Mouse (Mus musculus): ENCODE results near the gene Gss.
"Not testable (repeated sequence)": the region's sequence is repeated elsewhere in the genome, so short reads cannot be mapped to it uniquely, and the experiment has no call there.

Gss gene

DNA sequence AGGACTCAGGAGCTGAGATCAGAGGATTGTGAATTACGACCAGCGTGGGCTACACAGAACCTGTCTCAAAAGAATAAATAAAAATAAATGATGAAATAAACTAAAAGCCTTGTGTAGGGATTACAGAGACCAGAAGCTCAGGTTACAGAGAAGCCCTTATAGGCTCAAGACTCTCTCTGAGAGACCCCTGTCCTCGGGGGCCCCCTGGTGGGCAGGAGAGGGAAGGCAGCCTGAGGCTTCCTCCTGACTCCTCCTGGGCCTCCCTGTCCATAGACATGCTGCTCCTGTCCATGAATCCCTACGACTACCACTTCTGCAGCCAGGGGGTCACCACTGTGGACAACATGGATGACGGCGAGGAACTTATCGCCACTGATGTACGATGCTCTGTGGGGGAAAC, 27.2 kb upstream of the Gss start:
- peak; percentile 57 for DNase-seq (ENCODE audit: low read depth, low spot score)

DNA sequence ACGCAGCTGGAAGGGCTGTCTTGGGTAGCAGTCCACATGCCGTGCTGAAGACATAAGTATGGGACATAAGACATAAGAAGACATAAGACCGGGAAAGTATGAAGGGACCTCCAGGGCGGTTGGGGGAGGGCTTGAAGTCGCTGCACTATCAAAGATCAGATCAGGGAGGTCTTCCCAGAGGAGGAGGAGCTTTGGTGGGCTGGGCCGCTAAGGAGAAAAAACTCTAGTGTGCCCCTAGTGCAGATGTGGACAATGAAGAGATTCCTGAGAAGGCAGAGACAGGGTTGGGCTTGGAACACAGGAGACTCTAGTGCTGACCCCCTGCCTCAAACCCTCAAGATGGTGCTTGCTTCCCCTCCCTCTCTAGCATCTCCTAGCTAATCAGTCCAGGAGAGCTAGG, 24.4 kb upstream of the Gss start:
- no peak for DNase-seq (ENCODE audit: low read depth, low spot score)

DNA sequence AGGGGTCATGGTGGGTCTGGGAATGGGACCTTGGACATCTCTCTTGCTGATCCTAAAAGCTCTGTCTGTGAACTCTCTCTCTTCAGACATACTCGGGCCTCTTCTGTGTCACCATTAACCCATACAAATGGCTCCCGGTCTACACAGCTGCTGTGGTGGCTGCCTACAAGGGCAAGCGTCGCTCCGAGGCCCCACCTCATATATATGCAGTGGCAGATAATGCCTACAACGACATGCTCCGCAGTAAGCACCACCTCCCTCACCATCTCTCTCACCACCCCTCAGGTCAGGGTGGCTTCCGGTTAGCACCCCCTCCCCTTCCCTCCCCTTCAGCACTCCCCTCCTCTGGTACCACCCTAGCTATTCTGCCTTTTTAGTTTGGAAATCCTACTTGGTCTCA, 21.3 kb upstream of the Gss start:
- DNase-seq (ENCODE audit: low read depth, low spot score): no peak

DNA sequence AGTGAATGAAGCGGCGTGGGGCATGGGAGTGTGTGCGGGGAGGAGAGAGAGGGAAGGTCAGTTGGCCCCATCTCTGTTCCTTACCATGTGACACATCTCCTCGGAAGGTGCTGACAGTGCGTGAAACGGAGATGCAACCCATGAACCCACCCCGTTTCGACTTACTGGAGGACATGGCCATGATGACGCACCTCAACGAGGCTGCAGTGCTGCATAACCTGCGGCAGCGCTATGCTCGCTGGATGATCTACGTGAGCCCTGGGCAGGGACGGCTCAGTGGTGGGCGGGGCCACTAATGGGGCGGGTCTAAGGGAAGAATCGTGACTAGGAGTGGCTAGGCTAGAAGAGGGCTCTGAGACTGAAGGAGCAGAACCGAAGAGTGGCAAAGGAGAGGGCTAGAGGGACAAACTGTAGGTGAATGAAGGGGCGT, 20.7 kb upstream of the Gss start:
- DNase-seq (ENCODE audit: low read depth, low spot score): peak; percentile 52

DNA sequence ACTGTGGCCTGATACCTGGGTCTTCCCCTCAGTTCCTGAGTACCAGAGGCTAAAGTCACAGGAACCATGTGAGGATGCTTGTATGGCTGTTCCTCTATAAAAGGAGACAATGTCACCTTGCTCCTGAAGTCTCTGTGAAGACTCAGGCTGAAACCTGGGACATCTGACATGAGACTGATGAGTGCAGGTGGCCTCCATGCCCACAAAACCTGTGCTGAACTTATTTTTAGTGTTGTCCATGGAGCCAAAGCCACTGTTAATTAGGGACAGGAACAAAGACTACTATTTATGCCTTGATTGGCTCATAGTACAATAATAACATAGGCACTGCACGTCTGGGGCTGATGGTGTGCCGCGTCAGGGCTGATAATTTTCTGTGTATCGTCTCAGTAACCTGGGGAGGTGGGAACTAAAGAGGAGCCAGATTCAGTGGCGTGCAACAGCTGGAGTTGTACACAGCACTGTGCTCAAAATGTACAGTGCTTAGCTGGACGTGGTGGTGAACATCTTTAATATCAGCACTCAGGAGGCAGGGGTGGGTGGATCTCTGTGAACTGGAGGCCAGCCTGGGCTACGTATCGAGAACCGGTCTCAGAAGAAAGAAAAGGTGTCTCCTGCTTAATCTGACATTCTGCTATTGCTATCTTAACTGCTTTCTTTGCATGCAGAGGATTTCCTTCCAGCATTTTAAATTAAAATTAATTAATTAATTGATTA, 19.4 kb upstream of the Gss start:
- no peak for DNase-seq (ENCODE audit: low read depth, low spot score)

DNA sequence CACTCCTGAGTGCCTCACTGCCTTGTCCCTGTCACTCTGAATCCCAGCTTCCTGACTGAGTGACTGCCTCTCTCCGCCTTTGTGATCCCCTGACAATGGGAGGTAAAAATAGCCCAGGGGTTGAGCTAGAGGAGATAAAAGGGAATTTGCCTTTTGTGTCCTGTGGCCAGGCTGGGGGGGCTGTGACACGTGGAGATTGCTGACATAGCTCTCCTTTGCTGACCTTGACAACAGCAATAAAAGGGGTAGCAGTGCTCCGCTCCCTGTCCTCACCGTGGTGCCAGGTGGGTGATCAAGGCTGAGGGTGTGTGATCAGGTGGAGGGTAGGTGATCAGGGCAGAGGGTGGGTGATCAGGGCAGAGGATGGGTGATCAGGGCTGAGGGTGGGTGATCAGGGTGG, 18.4 kb upstream of the Gss start, which contains the start of gene Myh7b:
Gene Myh7b, plus strand, starts transcription at position 235 of the 400 bp plus-strand sequence.
- no peak for DNase-seq (ENCODE audit: low read depth, low spot score)

DNA sequence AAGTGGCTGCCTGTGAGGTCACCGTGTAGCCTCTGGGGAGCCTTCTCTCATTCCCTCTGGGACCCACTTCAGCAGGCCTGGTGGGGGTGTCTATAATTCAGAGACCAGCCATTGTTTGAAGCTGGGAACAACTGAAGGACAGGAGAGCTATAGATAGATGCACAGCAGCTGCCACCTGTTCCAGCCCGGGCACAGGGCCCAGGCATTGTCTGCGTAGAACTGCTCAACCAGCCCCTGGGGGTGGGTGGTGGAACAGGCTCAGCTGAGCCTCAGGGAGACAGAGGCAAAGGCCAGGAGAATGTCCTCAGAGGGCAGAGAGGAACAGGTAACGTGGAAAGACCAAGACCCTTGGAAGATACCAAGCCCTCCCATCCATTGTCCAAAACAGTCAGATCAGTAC, 13.8 kb upstream of the Gss start:
- DNase-seq (ENCODE audit: low read depth, low spot score): no peak

DNA sequence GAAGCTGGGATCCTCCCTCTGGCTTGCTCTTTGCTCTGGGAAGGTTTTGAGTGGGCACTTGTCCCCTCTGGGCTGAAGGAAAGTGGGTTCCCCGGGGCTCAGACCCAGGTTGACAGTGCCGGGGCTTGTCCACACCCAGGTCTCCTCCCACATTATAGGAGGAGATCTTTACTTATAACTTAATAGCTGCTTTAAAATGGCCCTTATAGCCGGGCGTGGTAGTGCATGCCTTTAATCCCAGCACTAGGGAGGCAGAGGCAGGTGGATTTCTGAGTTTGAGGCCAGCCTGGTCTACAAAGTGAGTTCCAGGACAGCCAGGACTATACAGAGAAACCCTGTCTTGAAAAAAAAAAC, 12.6 kb upstream of the Gss start:
- not testable (repeated sequence) for DNase-seq (ENCODE audit: low read depth, low spot score)

DNA sequence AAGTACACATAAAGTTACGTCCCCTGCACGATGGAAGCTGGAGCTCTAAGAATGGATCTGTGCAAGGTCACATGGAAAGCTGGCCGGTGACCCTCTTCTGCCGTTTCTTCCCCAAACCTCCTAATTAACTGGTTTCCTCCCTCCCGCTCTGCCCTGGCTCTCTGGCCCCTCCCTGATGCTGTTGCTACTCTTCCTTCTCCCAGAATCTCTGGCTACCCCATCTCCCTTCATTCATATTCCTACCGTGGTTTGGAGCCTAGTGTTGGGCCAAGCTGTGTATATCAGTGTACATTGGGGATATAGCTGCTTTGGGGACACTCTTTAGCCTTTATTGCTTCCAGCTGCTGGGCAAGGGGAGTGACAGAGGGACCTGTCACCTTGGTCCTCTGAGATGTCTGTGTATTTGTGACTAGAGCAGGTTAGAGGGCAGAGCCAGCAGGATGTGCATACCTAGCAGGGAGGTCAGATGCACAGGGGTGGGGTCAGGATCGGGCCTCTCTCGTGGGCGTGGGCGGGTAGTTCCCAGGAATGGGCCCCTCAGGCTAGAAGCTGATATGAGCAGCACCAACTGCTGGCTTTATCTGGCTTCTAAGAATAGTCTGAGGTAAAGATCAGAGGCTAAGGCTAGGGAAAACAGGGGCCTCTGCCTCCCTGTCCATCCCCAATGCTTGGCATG, 12.1 kb upstream of the Gss start:
- no peak for DNase-seq (ENCODE audit: low read depth, low spot score)

DNA sequence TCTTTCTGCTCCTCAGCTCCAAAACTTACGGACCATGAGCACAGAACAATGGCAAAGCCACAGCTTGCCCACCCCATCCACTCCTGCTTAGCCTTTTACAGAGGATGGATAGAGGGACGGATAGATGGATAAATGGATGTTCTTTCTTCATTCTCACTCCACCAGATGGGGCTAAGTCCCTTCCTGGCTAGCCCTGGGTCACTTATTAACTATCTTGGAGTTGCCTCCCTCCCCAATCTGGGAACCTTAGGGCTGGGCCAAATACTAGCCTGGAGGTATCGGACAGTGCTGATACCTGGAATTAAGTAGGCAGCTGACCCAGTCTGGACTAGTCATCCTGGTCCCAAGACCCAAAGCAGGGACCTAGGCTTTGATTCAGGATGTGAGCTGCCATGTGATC, 11.1 kb upstream of the Gss start:
- DNase-seq (ENCODE audit: low read depth, low spot score): no peak

DNA sequence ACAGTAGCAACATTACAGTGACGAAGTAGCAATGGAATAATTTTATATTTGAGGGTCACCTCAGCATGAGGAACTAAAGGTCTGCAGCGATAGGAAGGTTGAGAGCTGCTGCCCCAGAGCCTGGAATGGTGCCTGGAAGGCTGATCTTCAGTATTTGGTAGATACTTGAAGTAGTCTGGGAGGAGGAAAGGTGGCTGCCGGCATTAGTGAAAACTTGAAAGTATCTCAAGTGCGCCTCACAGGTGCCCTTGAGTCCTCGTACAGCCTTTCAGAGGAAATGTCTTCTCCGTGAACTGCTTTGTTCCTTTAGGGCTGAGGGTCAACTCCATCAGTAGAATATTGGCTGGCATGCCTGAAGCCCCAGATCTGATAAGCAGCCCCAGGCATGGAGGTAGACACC, 2.9 kb upstream of the Gss start:
- DNase-seq (ENCODE audit: low read depth, low spot score): no peak

DNA sequence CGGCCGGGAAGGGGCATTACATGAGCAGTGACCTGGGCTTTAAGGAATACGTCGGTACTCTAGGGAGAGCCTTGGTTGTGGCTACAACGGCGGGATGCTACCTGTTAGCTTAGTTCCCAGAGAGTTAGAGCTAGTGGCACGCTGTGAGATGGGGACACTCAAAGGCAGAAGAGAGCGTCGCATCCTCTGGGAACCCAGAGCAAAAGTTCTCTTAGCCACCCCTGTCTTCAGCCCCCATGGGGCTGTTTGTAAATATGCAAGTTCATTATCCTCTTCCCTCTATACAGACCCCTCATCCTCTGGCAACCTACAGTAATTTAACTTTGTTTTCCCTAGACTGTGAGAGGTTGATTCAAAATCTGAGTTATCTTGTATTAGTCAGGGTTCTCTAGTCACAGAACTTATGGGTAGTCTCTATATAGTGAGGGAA, 259 bp upstream of the Gss start:
- no peak for DNase-seq (ENCODE audit: low read depth, low spot score)

DNA sequence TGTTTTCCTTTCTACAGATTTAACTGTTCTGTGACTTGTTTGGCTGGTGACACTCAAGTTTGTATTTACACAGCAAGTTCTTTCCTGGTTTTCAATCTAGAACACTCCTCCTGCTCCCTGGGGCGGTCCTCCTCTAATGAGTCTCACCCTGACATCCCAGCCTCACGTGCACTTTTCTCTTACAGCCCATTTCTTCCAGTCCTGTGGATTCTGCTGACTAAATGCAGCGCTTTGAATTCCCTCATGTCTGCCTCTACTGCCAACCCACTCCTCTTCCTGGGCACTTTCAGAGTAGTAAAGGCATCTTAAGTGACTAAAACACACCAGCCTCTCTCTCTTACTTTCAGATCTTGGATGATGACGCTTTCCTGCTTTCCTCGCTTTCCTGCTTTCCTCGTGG, 934 bp downstream of the Gss start:
- no peak for DNase-seq (ENCODE audit: low read depth, low spot score)

DNA sequence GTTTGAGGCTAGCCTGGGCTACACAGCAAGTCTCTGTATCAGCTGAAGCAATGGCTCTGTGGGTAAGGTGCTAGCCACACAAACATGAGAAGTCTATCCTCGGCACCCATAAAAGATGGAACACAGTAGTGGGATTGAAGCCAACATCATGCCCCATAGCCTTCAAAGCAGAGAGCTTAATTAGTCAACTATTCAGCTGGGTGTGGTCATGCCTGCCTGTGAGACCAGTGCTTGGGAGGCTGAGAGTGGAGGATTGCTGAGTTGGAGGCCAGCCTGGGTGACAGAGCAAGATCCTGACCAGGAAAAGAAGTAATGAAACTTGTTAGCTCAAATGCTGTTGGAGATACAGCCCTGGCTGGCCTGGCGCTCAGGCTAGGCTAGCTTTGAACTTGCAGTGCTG, 1.7 kb downstream of the Gss start:
- no peak for DNase-seq (ENCODE audit: low read depth, low spot score)

DNA sequence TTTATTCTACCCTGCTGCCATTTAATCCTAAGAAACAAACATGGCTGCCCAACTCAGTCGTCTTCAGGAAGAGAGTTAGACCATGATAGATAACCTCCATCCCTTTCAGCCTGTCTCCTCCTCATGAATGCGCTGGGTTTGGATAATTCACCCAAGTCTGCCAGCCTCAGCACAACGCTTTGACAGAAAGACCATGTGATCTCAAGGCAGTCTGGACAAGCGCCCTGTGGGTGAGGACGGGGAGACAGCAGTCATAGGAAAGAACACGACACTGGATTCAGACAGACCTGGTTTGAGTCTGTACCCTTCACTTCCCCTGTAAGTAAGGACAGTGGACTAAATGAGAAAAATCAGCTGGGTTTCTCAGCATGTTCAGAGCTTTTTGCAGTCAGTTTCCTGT, 3.1 kb downstream of the Gss start:
- DNase-seq (ENCODE audit: low read depth, low spot score): no peak

DNA sequence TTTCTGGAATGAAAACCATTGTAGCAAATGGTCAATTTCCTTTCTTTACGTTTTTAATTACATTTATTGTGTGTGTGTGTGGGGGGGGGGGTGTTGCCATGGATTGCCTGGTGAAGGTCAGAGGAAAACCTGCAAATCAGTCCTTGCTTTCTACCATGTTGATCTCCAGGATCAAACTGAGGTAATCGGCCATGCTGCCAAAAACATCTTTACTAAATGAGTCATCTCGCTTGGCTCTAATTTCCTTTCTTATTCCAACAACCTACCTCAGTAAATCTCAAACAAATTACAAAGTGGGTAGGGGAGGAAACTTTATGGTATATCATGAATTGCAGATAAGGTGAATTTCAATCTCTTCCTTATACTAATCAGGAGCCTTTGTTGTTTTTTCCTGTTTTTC, 4.5 kb downstream of the Gss start:
- no peak for DNase-seq (ENCODE audit: low read depth, low spot score)

DNA sequence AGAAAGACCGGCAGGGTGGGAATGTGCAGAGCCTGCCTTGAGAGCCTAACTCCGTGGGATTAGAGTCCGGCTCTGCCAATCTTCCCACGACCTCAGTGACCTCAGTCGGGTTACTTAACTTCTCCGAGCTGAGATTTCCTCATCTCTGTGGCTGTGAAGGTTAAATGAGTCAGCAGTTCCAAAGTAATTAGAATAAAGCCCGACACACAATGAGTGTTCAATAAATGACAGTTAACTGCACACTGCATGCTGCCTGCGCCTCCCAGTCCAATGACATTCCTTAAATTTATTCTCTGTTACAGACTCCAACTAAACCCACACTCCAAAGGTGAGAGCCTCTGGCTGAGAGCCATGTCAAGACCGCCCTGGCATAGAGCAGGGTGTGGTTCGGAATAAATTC, 7.1 kb downstream of the Gss start:
- no peak for DNase-seq (ENCODE audit: low read depth, low spot score)

DNA sequence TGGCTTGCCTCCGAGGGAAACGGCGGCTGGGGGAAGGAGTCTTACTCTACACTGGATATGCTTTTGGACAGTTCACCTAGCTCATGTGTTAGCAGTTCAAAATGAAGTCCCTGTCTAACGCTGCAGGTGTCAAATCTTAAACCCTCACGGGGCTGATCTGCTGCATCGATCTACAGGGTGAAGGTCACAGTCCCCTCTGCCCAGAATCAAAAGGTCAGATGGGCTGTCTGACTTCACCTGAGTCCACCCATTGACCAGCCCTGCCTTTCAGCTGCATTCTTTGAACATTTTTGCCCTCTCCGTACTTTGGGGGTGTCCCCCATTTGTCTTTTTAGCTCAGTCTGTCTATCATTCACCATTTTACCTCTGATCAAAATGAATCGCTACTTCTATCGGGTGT, 7.5 kb downstream of the Gss start:
- no peak for DNase-seq (ENCODE audit: low read depth, low spot score)

DNA sequence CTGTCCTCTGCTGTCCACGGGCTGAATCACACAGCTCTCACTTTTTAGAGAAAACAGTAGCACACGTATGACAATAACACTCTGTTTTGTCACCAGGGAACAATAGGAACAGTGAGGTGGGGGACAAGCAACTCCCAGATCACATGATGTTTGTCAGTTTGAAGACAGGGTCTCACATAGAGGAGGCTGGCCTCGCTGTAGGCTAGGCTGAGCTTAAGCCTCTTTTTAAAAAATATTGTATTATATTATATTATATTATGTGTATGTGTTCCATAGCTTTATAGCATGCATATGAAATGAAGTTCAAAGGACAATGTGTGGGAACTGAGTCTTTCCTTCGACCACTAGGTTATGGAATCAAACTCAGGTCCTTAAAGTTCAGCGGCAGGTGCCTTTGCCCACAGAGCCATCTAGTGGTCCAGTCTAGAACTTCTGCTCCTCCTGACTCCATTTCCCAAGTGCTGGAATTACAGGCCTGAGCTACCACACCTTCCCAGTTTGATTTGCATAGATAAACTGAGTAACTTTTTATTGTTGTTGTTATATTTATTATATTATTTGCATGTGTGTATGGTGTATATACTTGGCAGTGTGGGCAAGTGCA, 8.6 kb downstream of the Gss start:
- DNase-seq (ENCODE audit: low read depth, low spot score): peak; percentile 40

DNA sequence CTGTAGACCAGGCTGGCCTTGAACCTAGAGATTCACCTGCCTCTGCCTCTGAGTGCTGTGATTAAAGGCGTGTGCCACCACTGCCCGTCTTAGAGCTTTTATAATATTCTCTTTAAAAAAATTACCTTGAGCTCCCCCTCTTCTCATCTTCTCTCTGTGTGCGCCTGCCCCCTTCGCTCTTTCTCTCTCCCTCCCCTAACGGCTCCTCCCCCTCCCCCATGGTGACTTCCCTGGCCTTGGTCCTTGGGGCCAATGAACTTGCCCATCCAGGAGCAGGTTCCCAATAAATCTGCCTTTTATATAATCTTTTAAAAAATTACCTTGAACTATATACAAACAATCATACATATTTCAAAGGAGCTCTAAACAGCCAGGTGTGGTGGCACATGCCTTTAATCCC, 9.6 kb downstream of the Gss start:
- no peak for DNase-seq (ENCODE audit: low read depth, low spot score)

DNA sequence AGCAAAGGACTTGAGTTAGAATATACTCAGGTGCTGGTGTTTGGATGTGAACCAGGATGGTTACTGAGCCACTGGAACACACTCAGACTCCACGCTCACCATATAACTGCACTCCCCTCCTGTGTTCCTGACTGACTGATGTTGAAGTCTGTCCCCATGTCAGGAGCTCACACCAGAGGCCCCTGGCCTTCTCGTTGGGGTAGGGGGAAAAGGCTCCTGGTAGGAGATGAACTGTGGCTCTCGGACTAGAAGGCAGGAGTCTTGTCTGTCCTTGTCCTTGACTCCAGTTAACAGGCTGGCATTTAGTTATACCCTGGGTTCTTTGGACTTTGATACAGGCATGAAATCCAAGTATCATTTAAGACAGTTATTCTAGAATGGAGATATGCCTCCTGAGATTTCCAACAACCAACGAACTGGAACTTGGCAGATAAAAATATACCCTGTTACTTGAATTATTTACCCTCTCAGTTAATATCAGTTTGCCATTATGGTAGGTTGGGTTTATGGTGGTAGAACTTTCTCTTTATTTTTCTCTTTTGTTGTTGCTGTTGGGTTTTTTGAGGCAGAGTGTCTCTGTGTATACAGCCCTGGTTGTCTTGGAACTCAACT, 10.1 kb downstream of the Gss start:
- no peak for DNase-seq (ENCODE audit: low read depth, low spot score)

DNA sequence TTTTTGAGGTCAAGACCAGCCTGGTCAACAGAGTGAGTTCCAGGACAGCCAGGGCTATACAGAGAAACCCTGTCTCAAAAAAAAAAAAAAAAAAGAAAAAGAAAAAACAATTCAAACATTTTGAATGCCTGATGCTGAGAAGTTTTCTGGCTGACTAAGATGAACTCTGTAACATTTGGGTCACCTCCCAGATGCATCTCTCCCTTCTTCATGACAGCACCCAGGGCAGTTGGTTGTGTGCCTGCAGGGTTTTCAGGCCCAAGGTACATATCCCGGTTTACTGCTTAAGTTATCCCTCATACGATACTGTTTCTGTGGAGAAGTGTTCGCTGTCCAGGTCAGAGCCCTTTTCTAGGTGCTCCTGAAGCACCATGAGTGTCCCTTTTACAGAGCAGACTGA, 12.3 kb downstream of the Gss start:
- no peak for DNase-seq (ENCODE audit: low read depth, low spot score)

DNA sequence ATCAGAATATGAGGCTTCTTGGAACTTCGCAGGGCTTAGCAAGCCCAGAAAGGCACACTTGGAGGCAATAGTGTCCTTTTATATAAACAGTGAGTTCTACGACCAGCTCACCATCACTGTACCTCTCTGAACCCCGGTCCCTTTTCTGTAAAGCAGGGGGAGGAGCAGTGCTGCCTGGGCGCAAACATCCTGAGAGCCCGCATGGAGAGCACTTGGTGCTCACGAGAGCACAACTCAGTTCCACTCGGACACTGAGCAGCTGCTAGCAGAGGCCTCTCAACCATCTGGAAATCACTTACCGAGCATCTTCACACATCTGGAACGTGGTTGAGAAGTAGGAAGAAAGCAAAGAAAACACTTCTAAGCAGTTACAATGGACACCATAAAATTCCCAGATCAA, 16.0 kb downstream of the Gss start:
- DNase-seq (ENCODE audit: low read depth, low spot score): no peak
